Mouse (Mus musculus) common myeloid progenitor, adult 5-6 weeks (primary cell): ENCODE measurements around the gene Myh13. TPM values are rescaled to one million over a fixed set of nuclear protein-coding genes. Genes with fewer than 3 reads are reported as not detected.

Source experiments
- ATAC-seq: replicated peaks from 2 replicates; pipeline ENCODE4 v1.8.0; 2016; ENCODE audit warnings: low read depth, mild to moderate bottlenecking, moderate TSS enrichment, inconsistent platforms; ENCODE audit not compliant: poor library complexity, severe bottlenecking
- total RNA-seq: library from RNA; stranded (forward); fragments of 200-1000, 187-1606 nt; gene quantifications from 2 replicates; pipeline ENCODE4 v1.2.3, GENCODE M21; 2017

Myh13 gene
- total RNA-seq, 1 experiment from 2014 or later: not detected

DNA sequence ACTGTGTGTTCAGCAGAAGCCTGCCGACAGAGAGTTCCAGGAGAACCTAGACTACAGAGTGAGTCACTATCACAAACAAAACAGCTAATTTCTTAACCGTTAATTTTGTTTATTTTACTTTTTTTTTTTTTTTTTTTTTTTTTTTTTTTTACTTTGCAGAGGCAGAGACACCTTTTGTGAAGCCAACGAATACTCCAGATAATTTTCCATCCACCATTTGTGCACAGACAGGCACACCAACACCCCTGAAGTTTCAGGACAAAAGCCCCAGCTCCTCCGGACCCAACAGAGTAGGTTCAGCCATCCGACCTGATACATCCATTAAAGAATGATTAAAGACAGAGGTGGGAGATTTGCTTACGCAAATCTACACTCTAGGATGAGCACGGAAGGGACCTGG, 63.2 kb downstream of the Myh13 start:
- ATAC-seq: no peak

DNA sequence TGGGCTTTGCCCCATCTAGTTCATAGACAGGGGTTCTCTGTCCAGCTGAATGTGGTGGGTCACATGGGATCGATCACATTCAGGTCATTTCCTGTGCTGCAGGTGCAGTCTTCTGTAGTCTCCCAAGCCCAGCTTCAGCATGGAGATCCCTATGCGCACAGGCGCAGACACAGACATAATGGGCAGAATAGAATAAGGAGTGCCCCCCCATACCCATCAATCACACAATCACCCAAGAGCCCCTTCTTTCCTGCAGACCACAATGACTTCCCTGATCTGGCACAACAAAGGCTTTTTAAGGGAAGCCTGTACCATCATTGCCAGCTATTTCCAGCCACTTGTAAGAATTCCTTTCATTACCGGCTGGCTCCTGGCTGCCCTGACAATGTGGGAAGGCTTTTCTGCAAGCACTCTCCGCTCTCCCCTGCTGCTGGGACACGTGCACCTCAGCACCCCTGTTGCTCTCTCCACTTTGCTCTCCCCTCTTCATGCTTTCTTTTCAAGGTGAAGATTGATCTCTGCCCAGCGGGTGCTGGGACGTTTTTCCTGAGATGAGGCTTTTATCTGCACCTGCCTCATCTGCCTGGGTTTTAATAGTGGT, 65.5 kb downstream of the Myh13 start:
- no peak for ATAC-seq

- ATAC-seq: no peak
Observed at GRCm38 (mm10) chr11:67390679-67391384, 69.4 kb downstream of the Myh13 start.

DNA sequence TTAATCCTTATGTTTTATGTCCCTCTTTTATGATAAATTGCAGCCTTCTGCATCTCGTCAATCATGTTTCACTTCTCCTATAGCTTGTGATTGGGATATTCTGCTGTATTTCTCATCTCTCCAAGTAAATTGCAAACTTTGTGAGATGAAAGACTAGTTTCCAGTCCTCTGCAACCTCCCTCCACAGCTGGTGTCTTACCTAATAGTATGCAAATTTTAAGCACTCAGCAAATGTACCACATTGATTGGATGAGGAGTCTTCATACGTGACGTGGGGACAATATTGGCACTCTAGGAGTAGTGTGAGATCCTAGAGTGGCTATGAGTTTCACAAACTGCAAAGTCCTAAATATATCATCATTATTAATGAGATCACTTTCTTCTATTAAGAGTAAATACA, 70.9 kb downstream of the Myh13 start:
- no peak for ATAC-seq

DNA sequence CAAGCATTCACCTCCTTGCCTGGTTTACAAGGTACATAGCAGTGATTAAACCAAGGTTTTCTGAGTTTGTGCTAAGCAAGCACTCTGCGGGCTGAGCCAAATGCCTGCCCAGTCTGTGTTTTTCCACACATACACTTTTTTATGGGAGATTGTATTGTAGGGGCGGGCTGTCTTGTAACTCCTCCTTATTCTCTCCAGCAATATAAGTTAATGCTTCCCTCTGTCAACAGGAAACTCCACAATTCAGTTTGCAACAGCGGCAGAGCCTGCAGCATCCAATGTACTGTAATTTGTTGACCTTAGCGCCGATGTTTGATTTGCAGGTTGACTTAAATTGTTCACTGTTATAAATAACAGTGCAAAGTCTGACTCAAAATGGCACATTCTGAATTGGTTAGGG, 79.5 kb downstream of the Myh13 start:
- ATAC-seq: no peak

- ATAC-seq: no peak
Observed at GRCm38 (mm10) chr11:67414346-67414940, 93.0 kb downstream of the Myh13 start.

Other genes with a start within 250 kb of the Myh13 start
- gene Myh3, start 243.4 kb upstream of the Myh13 start, total RNA-seq: not detected in 2 replicates
- gene Myh2, start 150.6 kb upstream of the Myh13 start, total RNA-seq: not detected in 2 replicates
- gene Myh1, start 121.6 kb upstream of the Myh13 start, total RNA-seq: not detected in 2 replicates
- not detected in 2 replicates for gene Myh4, start 83.6 kb upstream of the Myh13 start, total RNA-seq
- gene Myh8, start 44.5 kb upstream of the Myh13 start, total RNA-seq: not detected in 2 replicates
- 0.92 and 3.2 TPM in 2 replicates for gene Gas7, start 133.8 kb downstream of the Myh13 start, total RNA-seq